Mouse (Mus musculus) liver, embryonic 14.5 days (tissue): ENCODE data around the gene Zfp626.
"Not testable (repeated sequence)": the region's sequence is repeated elsewhere in the genome, so short reads cannot be mapped to it uniquely, and the experiment has no call there.

Experiments used
- CTCF ChIP-seq: IDR thresholded peaks from 2 replicates; pipeline ENCODE4 v1.5.1; 2016; ENCODE audit warnings: antibody characterized with exemption, low read depth, control low read depth
- EP300 ChIP-seq: IDR thresholded peaks from 2 replicates; pipeline ENCODE4 v1.6.1; 2016; ENCODE audit warnings: antibody characterized with exemption, low read depth

GRCm38 (mm10) chr7:27806896-27807295 is at the start of gene Zfp626:
- TF ChIP-seq EP300, CTCF: not testable (repeated sequence)
